Mouse (Mus musculus): ENCODE results near the gene Pgbd5. TPM values are rescaled to one million over a fixed set of nuclear protein-coding genes. Genes with fewer than 3 reads are reported as not detected.

Gene Pgbd5
- polyA plus RNA-seq, 1 experiment from 2014 or later: 1.9 TPM

DNA sequence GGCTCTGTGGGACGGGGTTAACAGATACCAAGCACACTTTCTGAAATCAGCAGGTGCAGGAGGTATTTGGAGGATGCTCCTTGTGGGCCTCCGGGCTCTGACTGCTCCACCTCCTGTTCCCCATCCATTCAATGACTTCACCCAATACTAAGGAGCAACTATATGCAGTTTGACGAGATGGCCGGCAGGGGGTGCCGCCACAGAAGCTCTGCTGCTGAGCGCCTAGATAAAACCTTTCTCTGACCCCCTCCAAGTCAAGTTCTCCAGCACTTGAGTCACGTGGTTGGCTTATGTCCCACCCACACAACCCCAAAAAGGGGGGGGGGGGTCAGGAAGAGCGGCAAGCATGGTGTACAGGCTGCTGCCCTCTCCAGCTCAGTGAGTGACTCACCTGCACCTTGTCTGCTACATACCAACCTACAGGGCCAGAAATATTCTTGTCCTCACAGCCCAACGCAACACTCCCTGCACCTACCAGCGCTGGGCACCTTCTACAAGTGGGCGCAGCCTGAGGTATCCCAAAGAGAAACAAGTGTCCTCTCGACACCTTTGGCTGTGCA lies 40.5 kb downstream of the Pgbd5 start:
- no peak for ATAC-seq (ENCODE audit: insufficient read depth, low FRiP score)
- Histone ChIP-seq H3K9me3 (replicated peaks; ENCODE audit: control insufficient read depth, low read length) (no peaks in the 10 kb centered on the region), H3K27ac (ENCODE audit: low read length) (no peak overlapping the region), H3K27me3 (ENCODE audit: control insufficient read depth, insufficient read depth, low read length) (no peaks in the 10 kb centered on the region), H3K9ac (ENCODE audit: low read length) (no peak overlapping the region), H3K4me2 (ENCODE audit: low read depth, low read length) (no peak overlapping the region), H3K36me3 (ENCODE audit: control insufficient read depth, insufficient read depth, low read length) (no peaks in the 10 kb centered on the region), H3K4me1 (ENCODE audit: control insufficient read depth, insufficient read depth, low read length) (peaks cover 10% of the 10 kb centered on the region), H3K4me3 (replicated peaks; ENCODE audit: low read length) (no peak overlapping the region)
- WGBS: 31% methylated on average over 12 of the region's 12 CpGs

DNA sequence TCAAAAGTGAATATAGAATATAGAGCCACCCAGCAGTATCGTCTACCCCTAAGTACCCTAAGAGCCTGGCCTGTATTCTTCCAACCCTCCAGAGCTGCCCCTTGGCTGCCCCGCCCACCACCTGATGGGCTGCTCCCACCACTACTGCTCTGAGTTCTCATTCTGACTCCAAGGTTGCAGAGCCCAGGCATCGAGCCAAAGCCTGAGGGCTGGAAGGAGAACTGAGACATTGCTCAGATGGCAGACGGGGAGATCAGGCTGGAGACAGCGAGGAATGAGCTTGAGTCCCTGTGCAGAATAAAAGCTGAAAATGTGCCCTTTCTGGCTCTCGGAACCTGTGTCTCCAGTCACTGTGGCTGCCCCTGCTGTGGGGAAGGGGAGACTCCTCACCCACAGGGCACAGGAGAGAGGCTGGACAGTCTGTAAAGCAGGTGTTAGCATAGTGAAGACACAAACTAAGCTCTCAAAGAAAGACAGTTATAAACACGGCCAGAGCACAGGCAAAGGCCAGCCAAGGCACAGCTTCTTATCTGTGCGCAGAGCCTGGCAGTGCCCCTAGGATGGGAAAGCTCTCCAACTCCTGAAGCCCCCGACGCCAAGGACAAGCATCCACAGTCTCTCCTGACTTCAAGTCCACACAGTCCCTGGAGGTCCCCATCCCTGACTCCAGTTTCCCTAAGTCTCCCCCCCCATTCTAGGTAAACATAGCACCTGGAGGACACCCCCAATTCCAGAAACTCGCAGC lies 42.0 kb downstream of the Pgbd5 start:
- Histone ChIP-seq H3K4me2 (ENCODE audit: low read depth, low read length) (no peak overlapping the region), H3K4me3 (replicated peaks; ENCODE audit: low read length) (no peak overlapping the region), H3K36me3 (ENCODE audit: control insufficient read depth, insufficient read depth, low read length) (no peaks in the 10 kb centered on the region), H3K4me1 (ENCODE audit: control insufficient read depth, insufficient read depth, low read length) (peaks cover 10% of the 10 kb centered on the region), H3K27me3 (ENCODE audit: control insufficient read depth, insufficient read depth, low read length) (no peaks in the 10 kb centered on the region), H3K27ac (ENCODE audit: low read length) (peak overlapping the region; percentile 29; the same call in 1 of the 2 replicates), H3K9ac (ENCODE audit: low read length) (peak overlapping the region; percentile 51; the same call in 1 of the 2 replicates), H3K9me3 (replicated peaks; ENCODE audit: control insufficient read depth, low read length) (no peaks in the 10 kb centered on the region)
- ATAC-seq (ENCODE audit: insufficient read depth, low FRiP score): no peak
- WGBS: 56% methylated on average over 11 of the region's 11 CpGs

DNA sequence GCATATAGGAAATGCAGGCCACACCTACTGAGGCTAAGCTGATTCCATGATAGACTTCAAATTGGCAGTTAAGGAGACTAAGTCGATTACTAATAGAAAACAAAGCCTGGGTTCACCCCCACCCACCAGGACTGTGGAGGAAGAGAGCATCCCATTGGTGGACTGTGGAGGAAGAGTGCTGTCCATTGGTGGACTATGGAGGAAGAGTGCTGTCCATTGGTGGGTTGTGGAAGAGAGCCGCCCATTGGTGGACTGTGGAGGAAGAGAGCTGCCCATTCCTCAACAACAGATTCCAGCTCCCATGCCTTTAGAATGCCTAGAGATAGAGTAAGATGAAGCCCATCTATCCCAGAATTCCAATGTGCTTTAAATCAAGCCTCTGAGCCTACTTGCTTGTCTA lies 42.9 kb downstream of the Pgbd5 start:
- Histone ChIP-seq H3K36me3 (ENCODE audit: control insufficient read depth, insufficient read depth, low read length) (no peaks in the 10 kb centered on the region), H3K9ac (ENCODE audit: low read length) (no peak overlapping the region), H3K4me3 (replicated peaks; ENCODE audit: low read length) (no peak overlapping the region), H3K27ac (ENCODE audit: low read length) (no peak overlapping the region), H3K9me3 (replicated peaks; ENCODE audit: control insufficient read depth, low read length) (no peaks in the 10 kb centered on the region), H3K4me2 (ENCODE audit: low read depth, low read length) (no peak overlapping the region), H3K27me3 (ENCODE audit: control insufficient read depth, insufficient read depth, low read length) (no peaks in the 10 kb centered on the region), H3K4me1 (ENCODE audit: control insufficient read depth, insufficient read depth, low read length) (peaks cover 10% of the 10 kb centered on the region)
- no peak for ATAC-seq (ENCODE audit: insufficient read depth, low FRiP score)
- 86% methylated on average over 2 of the region's 2 CpGs for WGBS

DNA sequence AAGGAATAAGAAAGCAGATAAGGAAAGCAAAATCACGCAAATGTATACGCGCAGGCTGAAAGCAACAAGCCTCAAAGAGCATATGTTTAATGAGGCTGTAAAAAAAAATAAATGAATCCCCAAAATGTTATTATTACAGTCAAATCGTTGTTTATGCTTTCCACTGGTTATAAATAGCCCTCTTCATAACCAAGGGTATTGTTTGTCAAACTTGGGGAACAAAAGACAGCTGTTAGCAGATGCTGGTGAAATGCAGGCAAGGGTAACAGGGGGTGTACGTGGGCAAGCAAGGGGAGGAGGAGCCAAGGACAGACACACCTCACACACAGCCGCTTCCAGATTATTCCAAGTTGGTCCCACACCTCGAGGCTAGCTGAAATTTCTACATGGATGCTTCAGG lies 44.1 kb downstream of the Pgbd5 start:
- no peaks in the 10 kb centered on the region for H3K9me3 ChIP-seq (replicated peaks; ENCODE audit: control insufficient read depth, low read length)
- no peaks in the 10 kb centered on the region for H3K27me3 ChIP-seq (ENCODE audit: control insufficient read depth, insufficient read depth, low read length)
- H3K9ac ChIP-seq (ENCODE audit: low read length): no peak overlapping the region
- no peaks in the 10 kb centered on the region for H3K36me3 ChIP-seq (ENCODE audit: control insufficient read depth, insufficient read depth, low read length)
- H3K4me3 ChIP-seq (replicated peaks; ENCODE audit: low read length): no peak overlapping the region
- no peak for ATAC-seq (ENCODE audit: insufficient read depth, low FRiP score)
- peak overlapping the region; percentile 77; the same call in 1 of the 2 replicates for H3K27ac ChIP-seq (ENCODE audit: low read length)
- peaks cover 10% of the 10 kb centered on the region for H3K4me1 ChIP-seq (ENCODE audit: control insufficient read depth, insufficient read depth, low read length)
- WGBS: 42% methylated on average over 7 of the region's 7 CpGs
- 0 out of 2 replicates have a peak overlapping the region, but pooled peaks have one; percentile 13 for H3K4me2 ChIP-seq (ENCODE audit: low read depth, low read length)

DNA sequence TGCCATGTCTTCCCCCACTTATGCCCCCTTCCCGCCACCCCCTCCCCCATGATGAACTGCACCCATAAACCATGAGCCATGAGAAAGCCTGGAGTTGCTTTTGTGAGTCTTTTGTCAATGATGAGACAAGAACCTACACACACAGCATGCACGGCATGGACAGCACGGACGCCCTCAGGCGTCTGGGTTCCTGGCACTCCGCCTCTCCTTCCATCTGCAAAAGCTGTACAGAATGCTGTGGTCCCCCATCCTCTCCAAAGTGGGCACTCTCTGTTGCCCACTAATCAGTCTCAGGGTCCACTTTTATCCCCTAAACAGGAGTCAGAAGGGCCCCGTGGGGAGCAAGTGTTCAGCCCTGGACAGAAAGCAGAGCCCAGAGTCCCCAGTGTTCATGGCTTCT lies 44.5 kb downstream of the Pgbd5 start:
- peak overlapping the region; percentile 13; the same call in 1 of the 2 replicates for H3K4me2 ChIP-seq (ENCODE audit: low read depth, low read length)
- no peaks in the 10 kb centered on the region for H3K9me3 ChIP-seq (replicated peaks; ENCODE audit: control insufficient read depth, low read length)
- H3K9ac ChIP-seq (ENCODE audit: low read length): peak overlapping the region; percentile 17; the same call in 1 of the 2 replicates
- H3K4me1 ChIP-seq (ENCODE audit: control insufficient read depth, insufficient read depth, low read length): peaks cover 10% of the 10 kb centered on the region
- H3K27ac ChIP-seq (ENCODE audit: low read length): peak overlapping the region; percentile 77
- H3K36me3 ChIP-seq (ENCODE audit: control insufficient read depth, insufficient read depth, low read length): no peaks in the 10 kb centered on the region
- WGBS: 60% methylated on average over 7 of the region's 7 CpGs
- H3K4me3 ChIP-seq (replicated peaks; ENCODE audit: low read length): no peak overlapping the region
- no peak for ATAC-seq (ENCODE audit: insufficient read depth, low FRiP score)
- H3K27me3 ChIP-seq (ENCODE audit: control insufficient read depth, insufficient read depth, low read length): no peaks in the 10 kb centered on the region

- no peaks in the 10 kb centered on the region for H3K9me3 ChIP-seq (replicated peaks; ENCODE audit: control insufficient read depth, low read length)
- H3K27ac ChIP-seq (ENCODE audit: low read length): peak overlapping the region; percentile 58; the same call in 1 of the 2 replicates
- no peak for ATAC-seq (ENCODE audit: insufficient read depth, low FRiP score)
- no peak overlapping the region for H3K4me3 ChIP-seq (replicated peaks; ENCODE audit: low read length)
- H3K9ac ChIP-seq (ENCODE audit: low read length): no peak overlapping the region
- no peaks in the 10 kb centered on the region for H3K36me3 ChIP-seq (ENCODE audit: control insufficient read depth, insufficient read depth, low read length)
- H3K27me3 ChIP-seq (ENCODE audit: control insufficient read depth, insufficient read depth, low read length): no peaks in the 10 kb centered on the region
- no peak overlapping the region for H3K4me2 ChIP-seq (ENCODE audit: low read depth, low read length)
- peaks cover 10% of the 10 kb centered on the region for H3K4me1 ChIP-seq (ENCODE audit: control insufficient read depth, insufficient read depth, low read length)
- 81% methylated on average over 4 of the region's 4 CpGs for WGBS
These were observed 45.5 kb downstream of the Pgbd5 start for GRCm38 (mm10) chr8:124393927-124394326.

DNA sequence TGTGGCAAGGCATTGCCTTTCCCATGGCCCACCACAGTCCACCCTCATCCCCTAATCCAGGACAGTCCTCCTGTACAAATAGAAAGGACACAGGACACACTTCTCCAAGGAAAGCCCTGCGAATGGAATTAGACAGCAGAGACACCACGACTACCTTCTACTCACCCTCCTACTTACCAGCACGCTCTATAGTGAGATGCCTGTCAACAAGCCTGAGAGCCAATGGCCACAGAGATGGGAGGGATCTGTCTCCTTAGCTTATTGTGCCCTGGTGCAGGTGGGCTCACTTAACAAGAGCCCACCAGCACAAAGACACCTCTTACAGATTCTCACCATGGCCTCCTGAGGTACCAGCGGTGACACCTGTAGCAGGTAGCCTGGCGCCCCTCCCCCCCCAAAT lies 46.4 kb downstream of the Pgbd5 start:
- H3K27ac ChIP-seq (ENCODE audit: low read length): peak overlapping the region; percentile 58
- H3K9me3 ChIP-seq (replicated peaks; ENCODE audit: control insufficient read depth, low read length): no peaks in the 10 kb centered on the region
- H3K36me3 ChIP-seq (ENCODE audit: control insufficient read depth, insufficient read depth, low read length): no peaks in the 10 kb centered on the region
- no peak overlapping the region for H3K4me3 ChIP-seq (replicated peaks; ENCODE audit: low read length)
- H3K4me2 ChIP-seq (ENCODE audit: low read depth, low read length): no peak overlapping the region
- 79% methylated on average over 5 of the region's 5 CpGs for WGBS
- ATAC-seq (ENCODE audit: insufficient read depth, low FRiP score): no peak
- H3K9ac ChIP-seq (ENCODE audit: low read length): no peak overlapping the region
- H3K27me3 ChIP-seq (ENCODE audit: control insufficient read depth, insufficient read depth, low read length): no peaks in the 10 kb centered on the region
- H3K4me1 ChIP-seq (ENCODE audit: control insufficient read depth, insufficient read depth, low read length): peaks cover 10% of the 10 kb centered on the region

GRCm38 (mm10) chr8:124392271-124393012 lies 47.0 kb downstream of the Pgbd5 start:
- peak; percentile 64; the same call in 1 of the 2 replicates for ATAC-seq (ENCODE audit: insufficient read depth, low FRiP score)
- peaks cover 5% of the 10 kb centered on the region for H3K4me1 ChIP-seq (ENCODE audit: control insufficient read depth, insufficient read depth, low read length)
- no peaks in the 10 kb centered on the region for H3K36me3 ChIP-seq (ENCODE audit: control insufficient read depth, insufficient read depth, low read length)
- WGBS: 48% methylated on average over 10 of the region's 10 CpGs
- no peak overlapping the region for H3K4me2 ChIP-seq (ENCODE audit: low read depth, low read length)
- H3K4me3 ChIP-seq (replicated peaks; ENCODE audit: low read length): no peak overlapping the region
- no peak overlapping the region for H3K9ac ChIP-seq (ENCODE audit: low read length)
- H3K27me3 ChIP-seq (ENCODE audit: control insufficient read depth, insufficient read depth, low read length): no peaks in the 10 kb centered on the region
- H3K27ac ChIP-seq (ENCODE audit: low read length): peak overlapping the region; percentile 58
- H3K9me3 ChIP-seq (replicated peaks; ENCODE audit: control insufficient read depth, low read length): no peaks in the 10 kb centered on the region

- H3K4me3 ChIP-seq (replicated peaks; ENCODE audit: low read length): no peak overlapping the region
- 83% methylated on average over 7 of the region's 7 CpGs for WGBS
- no peaks in the 10 kb centered on the region for H3K27me3 ChIP-seq (ENCODE audit: control insufficient read depth, insufficient read depth, low read length)
- H3K4me1 ChIP-seq (ENCODE audit: control insufficient read depth, insufficient read depth, low read length): no peaks in the 10 kb centered on the region
- no peaks in the 10 kb centered on the region for H3K9me3 ChIP-seq (replicated peaks; ENCODE audit: control insufficient read depth, low read length)
- H3K27ac ChIP-seq (ENCODE audit: low read length): no peak overlapping the region
- no peak overlapping the region for H3K4me2 ChIP-seq (ENCODE audit: low read depth, low read length)
- no peak overlapping the region for H3K9ac ChIP-seq (ENCODE audit: low read length)
- H3K36me3 ChIP-seq (ENCODE audit: control insufficient read depth, insufficient read depth, low read length): no peaks in the 10 kb centered on the region
- no peak for ATAC-seq (ENCODE audit: insufficient read depth, low FRiP score)
These were observed 48.3 kb downstream of the Pgbd5 start for GRCm38 (mm10) chr8:124391191-124391590.

All from stomach, embryonic 16.5 days (tissue).